Mouse (Mus musculus) CH12.LX (cell line): ENCODE results near the gene Fam124b. TPM values are rescaled to one million over a fixed set of nuclear protein-coding genes. Genes with fewer than 3 reads are reported as not detected.

Experiments
- DNase-seq: peaks from one replicate; pipeline ENCODE4 v3.0.0-alpha.2; 2013; ENCODE audit errors: extremely low read depth
- H3K27ac ChIP-seq: 2 replicates; pipeline ENCODE4 v1.5.1; 2012; ENCODE audit warnings: low read depth, mild to moderate bottlenecking, control low read depth, moderate library complexity; ENCODE audit not compliant: insufficient read depth
- H3K27me3 ChIP-seq: replicated peaks from 2 replicates; pipeline ENCODE3; 2012; ENCODE audit warnings: inconsistent platforms
- H3K36me3 ChIP-seq, 2 experiments: replicated peaks in 1 of 2; 2 replicates each; pipeline versions ENCODE3 to v1.6.1; 2012; ENCODE audit warnings: inconsistent platforms in 1 of 2, low read length in 1 of 2, mild to moderate bottlenecking in 1 of 2, mixed read lengths in 1 of 2, moderate library complexity in 1 of 2; ENCODE audit not compliant: control insufficient read depth in 1 of 2, insufficient read depth in 1 of 2
- H3K4me1 ChIP-seq, 2 experiments: 2 replicates each; pipeline ENCODE4 v1.6.1; 2012; ENCODE audit warnings: inconsistent platforms in 1 of 2, moderate library complexity in 1 of 2; ENCODE audit not compliant: insufficient read depth in 2 of 2, control insufficient read depth in 1 of 2
- H3K4me2 ChIP-seq: 2 replicates; pipeline ENCODE4 v1.6.1; 2012; ENCODE audit warnings: low read depth, mild to moderate bottlenecking, control low read depth; ENCODE audit not compliant: poor library complexity, insufficient read depth, severe bottlenecking
- H3K4me3 ChIP-seq, 3 experiments: fragments of 150-350 bp in 1 of 3; sonication (generic) in 1 of 3; replicated peaks in 1 of 3; 2 replicates each; pipeline versions ENCODE3 to v1.5.1; 2011 to 2012; ENCODE audit warnings: low read depth in 2 of 3, low read length in 2 of 3, mild to moderate bottlenecking in 2 of 3, moderate library complexity in 2 of 3, control low read depth in 1 of 3, improper control_type of control experiment in 1 of 3, inconsistent platforms in 1 of 3, mixed read lengths in 1 of 3; ENCODE audit not compliant: poor library complexity in 1 of 3
- H3K79me2 ChIP-seq: replicated peaks from 2 replicates; pipeline ENCODE4 v1.6.1; 2012; ENCODE audit warnings: mild to moderate bottlenecking, moderate library complexity; ENCODE audit not compliant: control insufficient read depth, poor library complexity, insufficient read depth, severe bottlenecking; ENCODE audit errors: extremely low read depth
- H3K9ac ChIP-seq: 2 replicates; pipeline ENCODE4 v1.6.1; 2012; ENCODE audit warnings: low read depth, mild to moderate bottlenecking, control low read depth, moderate library complexity; ENCODE audit not compliant: insufficient read depth
- H3K9me3 ChIP-seq: replicated peaks from 2 replicates; pipeline ENCODE3; 2012; ENCODE audit warnings: low read length, inconsistent platforms, mixed read lengths
- CHD2 ChIP-seq: IDR thresholded peaks from 2 replicates; pipeline ENCODE4 v1.6.1; 2011; ENCODE audit warnings: low read length, improper control_type of control experiment
- CTCF ChIP-seq, 2 experiments: IDR thresholded peaks in 1 of 2; conservative IDR thresholded peaks in 1 of 2; 2 replicates each; pipeline ENCODE4 v1.5.1; 2011 to 2012; ENCODE audit warnings: low read depth in 2 of 2, low read length in 2 of 2, improper control_type of control experiment in 1 of 2, inconsistent platforms in 1 of 2, mild to moderate bottlenecking in 1 of 2, moderate library complexity in 1 of 2
- ELF1 ChIP-seq: IDR thresholded peaks from 2 replicates; pipeline ENCODE4 v1.6.1; 2014; ENCODE audit warnings: low read depth, mild to moderate bottlenecking, inconsistent platforms, low read length, improper control_type of control experiment
- GABPA ChIP-seq: IDR thresholded peaks from 2 replicates; pipeline ENCODE4 v1.6.1; 2012; ENCODE audit warnings: low read depth, low read length, improper control_type of control experiment, inconsistent platforms; ENCODE audit not compliant: insufficient replicate concordance
- IRF4 ChIP-seq: IDR thresholded peaks from 2 replicates; pipeline ENCODE4 v1.6.1; 2014; ENCODE audit warnings: low read depth, mild to moderate bottlenecking, inconsistent platforms, low read length, improper control_type of control experiment
- JUN ChIP-seq: IDR thresholded peaks from 2 replicates; pipeline ENCODE4 v1.6.1; 2011; ENCODE audit warnings: low read depth, mild to moderate bottlenecking, low read length, improper control_type of control experiment, moderate library complexity; ENCODE audit not compliant: insufficient read depth
- KAT2A ChIP-seq: IDR thresholded peaks from 2 replicates; pipeline ENCODE4 v1.6.1; 2012; ENCODE audit warnings: low read length, improper control_type of control experiment, inconsistent platforms; ENCODE audit not compliant: insufficient replicate concordance
- MAFK ChIP-seq: IDR thresholded peaks from 2 replicates; pipeline ENCODE4 v1.6.1; 2011; ENCODE audit warnings: low read length, improper control_type of control experiment; ENCODE audit not compliant: insufficient replicate concordance
- MAX ChIP-seq: IDR thresholded peaks from 2 replicates; pipeline ENCODE4 v1.6.1; 2011; ENCODE audit warnings: low read length, improper control_type of control experiment
- MAZ ChIP-seq: IDR thresholded peaks from 2 replicates; pipeline ENCODE4 v1.6.1; 2012; ENCODE audit warnings: low read depth, mild to moderate bottlenecking, inconsistent platforms, low read length, improper control_type of control experiment, moderate library complexity
- MEF2A ChIP-seq: IDR thresholded peaks from 2 replicates; pipeline ENCODE4 v1.6.1; 2014; ENCODE audit warnings: low read depth, mild to moderate bottlenecking, inconsistent platforms, low read length, improper control_type of control experiment, borderline replicate concordance
- MYC ChIP-seq: IDR thresholded peaks from 2 replicates; pipeline ENCODE4 v1.6.1; 2011; ENCODE audit warnings: low read depth, mild to moderate bottlenecking, improper control_type of control experiment, low read length
- NELFE ChIP-seq: IDR thresholded peaks from 2 replicates; pipeline ENCODE4 v1.6.1; 2011; ENCODE audit warnings: low read depth, low read length, improper control_type of control experiment
- NRF1 ChIP-seq: IDR thresholded peaks from 2 replicates; pipeline ENCODE4 v1.6.1; 2014; ENCODE audit warnings: low read depth, mild to moderate bottlenecking, inconsistent platforms, low read length, improper control_type of control experiment, moderate library complexity
- POLR2A ChIP-seq: IDR thresholded peaks from 2 replicates; pipeline ENCODE4 v1.6.1; 2011; ENCODE audit warnings: low read depth, mild to moderate bottlenecking, improper control_type of control experiment, low read length
- POLR2AphosphoS2 ChIP-seq: IDR thresholded peaks from 2 replicates; pipeline ENCODE4 v1.6.1; 2011; ENCODE audit warnings: low read depth, low read length, improper control_type of control experiment
- RAD21 ChIP-seq: IDR thresholded peaks from 2 replicates; pipeline ENCODE4 v1.6.1; 2011; ENCODE audit warnings: low read depth, mild to moderate bottlenecking, low read length, improper control_type of control experiment, moderate library complexity
- SIN3A ChIP-seq: IDR thresholded peaks from 2 replicates; pipeline ENCODE4 v1.6.1; 2012; ENCODE audit warnings: low read length, improper control_type of control experiment, inconsistent platforms
- SMC3 ChIP-seq: IDR thresholded peaks from 2 replicates; pipeline ENCODE4 v1.6.1; 2011; ENCODE audit warnings: low read depth, low read length, improper control_type of control experiment
- TBP ChIP-seq: conservative IDR thresholded peaks from 2 replicates; pipeline ENCODE4 v1.6.1; 2011; ENCODE audit warnings: low read depth, low read length, improper control_type of control experiment
- TCF12 ChIP-seq: IDR thresholded peaks from 2 replicates; pipeline ENCODE4 v1.6.1; 2014; ENCODE audit warnings: low read depth, mild to moderate bottlenecking, inconsistent platforms, low read length, improper control_type of control experiment
- USF1 ChIP-seq: IDR thresholded peaks from 2 replicates; pipeline ENCODE4 v1.6.1; 2014; ENCODE audit warnings: low read depth, mild to moderate bottlenecking, inconsistent platforms, low read length, improper control_type of control experiment
- ZKSCAN1 ChIP-seq: IDR thresholded peaks from 2 replicates; pipeline ENCODE4 v1.6.1; 2012; ENCODE audit warnings: low read depth, inconsistent platforms, low read length, improper control_type of control experiment, borderline replicate concordance
- ZMIZ1 ChIP-seq: IDR thresholded peaks from 2 replicates; pipeline ENCODE4 v1.6.1; 2012; ENCODE audit warnings: low read depth, mild to moderate bottlenecking, inconsistent platforms, low read length, improper control_type of control experiment
- ZNF384 ChIP-seq: IDR thresholded peaks from 2 replicates; pipeline ENCODE4 v1.6.1; 2012; ENCODE audit warnings: low read depth, low read length, improper control_type of control experiment, inconsistent platforms
- dilution Hi-C: fragments of 300-500 bp; cut with MboI; formaldehyde crosslinking; loops from 2 replicates; pipeline ENCODE4 v1.14.3; 2020; ENCODE audit warnings: low sequenced_read_pairs; ENCODE audit not compliant: extremely low pct_unique_long_range_greater_than_20kb, extremely low pct_ligation_motif_present
- in situ Hi-C: fragments of 300-500 bp; cut with MboI; formaldehyde crosslinking; loops from 3 replicates; pipeline ENCODE4 v1.14.3; 2019; ENCODE audit warnings: low sequenced_read_pairs, low pct_ligation_motif_present, low pct_unique_long_range_greater_than_20kb, mixed read lengths
- polyA plus RNA-seq: library from polyadenylated mRNA; unstranded; fragments of >175 nt; gene quantifications from 2 replicates; pipeline ENCODE4 v1.2.1, GENCODE M21; 2012; ENCODE audit warnings: low read depth; ENCODE audit not compliant: insufficient read length
- total RNA-seq, 2 experiments: library from RNA; depleted of rRNA; stranded (reverse); fragments of 300-350 nt in 1 of 2; fragments of >200 nt in 1 of 2; gene quantifications; 2 replicates each; pipeline ENCODE4 v1.2.3; 2012 to 2014

The Fam124b gene
- total and polyA plus RNA-seq, 3 experiments: 1.7 to 4.9 (median 3.4) TPM

GRCm38 (mm10) chr1:80167706-80168105, 50.6 kb downstream of the Fam124b start:
- Histone ChIP-seq H3K9ac (peak overlapping the region; percentile 15; the same call in 1 of the 2 replicates), H3K27me3 (no peaks in the 10 kb centered on the region), H3K36me3 (no peaks in the 10 kb centered on the region), H3K4me3 (no peak overlapping the region), H3K4me1 (peaks cover 4 to 7% of the 10 kb centered on the region in 2 experiments; a peak in 2 of 4 replicates), H3K4me2 (peak overlapping the region; percentile 81), H3K79me2 (no peaks in the 10 kb centered on the region; the same call in 1 of the 2 replicates), H3K27ac (no peak overlapping the region), H3K9me3 (no peaks in the 10 kb centered on the region)
- peak; percentile 17 for DNase-seq
- dilution Hi-C loops (no loop called here), in situ Hi-C loops (no loop called here)
- no peak for TF ChIP-seq POLR2A
- no peak for TF ChIP-seq TBP
- no peak for TF ChIP-seq MEF2A
- no peak for TF ChIP-seq MAFK
- no peak for TF ChIP-seq SIN3A
- TF ChIP-seq KAT2A: no peak
- TF ChIP-seq MYC: no peak
- no peak for TF ChIP-seq NELFE
- TF ChIP-seq SMC3: no peak

- no peak for TF ChIP-seq MAZ
- H3K9me3 ChIP-seq: no peaks in the 10 kb centered on the region
- peaks cover 4 to 7% of the 10 kb centered on the region in 2 experiments; a peak in 2 of 4 replicates for H3K4me1 ChIP-seq
- no peak overlapping the region for H3K4me3 ChIP-seq
- H3K4me2 ChIP-seq: no peak overlapping the region
- H3K36me3 ChIP-seq: no peaks in the 10 kb centered on the region
- DNase-seq: no peak
- H3K27ac ChIP-seq: no peak overlapping the region
- no peak overlapping the region for H3K9ac ChIP-seq
- dilution Hi-C loops (no loop called here), in situ Hi-C loops (no loop called here)
- no peaks in the 10 kb centered on the region for H3K27me3 ChIP-seq
- no peaks in the 10 kb centered on the region for H3K79me2 ChIP-seq
These were observed 51.7 kb downstream of the Fam124b start for GRCm38 (mm10) chr1:80166577-80166976.

- DNase-seq: no peak
- in situ Hi-C loops (no loop called here), dilution Hi-C loops (no loop called here)
- Histone ChIP-seq H3K36me3 (no peaks in the 10 kb centered on the region), H3K4me1 (peaks cover 4 to 7% of the 10 kb centered on the region in 2 experiments; a peak in 2 of 4 replicates), H3K9me3 (no peaks in the 10 kb centered on the region), H3K79me2 (no peaks in the 10 kb centered on the region), H3K27me3 (no peaks in the 10 kb centered on the region), H3K4me3 (no peak overlapping the region), H3K27ac (no peak overlapping the region), H3K9ac (no peak overlapping the region), H3K4me2 (no peak overlapping the region)
- TF ChIP-seq MYC: no peak
- TF ChIP-seq ZNF384: no peak
- no peak for TF ChIP-seq IRF4
- TF ChIP-seq RAD21: no peak
- TF ChIP-seq TCF12: no peak
- TF ChIP-seq NRF1: no peak
- no peak for TF ChIP-seq JUN
- no peak for TF ChIP-seq KAT2A
- no peak for TF ChIP-seq CTCF (conservative IDR thresholded peaks at IDR 0.05 in 1 of 2, IDR thresholded peaks at IDR 0.05 in 1 of 2; ENCODE audit: low read depth in 2 of 2, low read length in 2 of 2)
- no peak for TF ChIP-seq ZKSCAN1
- TF ChIP-seq USF1: no peak
- no peak for TF ChIP-seq MAX
- TF ChIP-seq ZMIZ1: no peak
- no peak for TF ChIP-seq ELF1
- no peak for TF ChIP-seq POLR2AphosphoS2
- no peak for TF ChIP-seq GABPA
- TF ChIP-seq POLR2A: no peak
- no peak for TF ChIP-seq NELFE
- no peak for TF ChIP-seq CHD2
These were observed 52.9 kb downstream of the Fam124b start for GRCm38 (mm10) chr1:80165391-80165790.
